Mouse (Mus musculus): ENCODE measurements around the gene Papss2. TPM values are rescaled to one million over a fixed set of nuclear protein-coding genes. Genes with fewer than 3 reads are reported as not detected.

The Papss2 gene
- polyA plus RNA-seq, 1 experiment from 2014 or later: 1.7 TPM

DNA sequence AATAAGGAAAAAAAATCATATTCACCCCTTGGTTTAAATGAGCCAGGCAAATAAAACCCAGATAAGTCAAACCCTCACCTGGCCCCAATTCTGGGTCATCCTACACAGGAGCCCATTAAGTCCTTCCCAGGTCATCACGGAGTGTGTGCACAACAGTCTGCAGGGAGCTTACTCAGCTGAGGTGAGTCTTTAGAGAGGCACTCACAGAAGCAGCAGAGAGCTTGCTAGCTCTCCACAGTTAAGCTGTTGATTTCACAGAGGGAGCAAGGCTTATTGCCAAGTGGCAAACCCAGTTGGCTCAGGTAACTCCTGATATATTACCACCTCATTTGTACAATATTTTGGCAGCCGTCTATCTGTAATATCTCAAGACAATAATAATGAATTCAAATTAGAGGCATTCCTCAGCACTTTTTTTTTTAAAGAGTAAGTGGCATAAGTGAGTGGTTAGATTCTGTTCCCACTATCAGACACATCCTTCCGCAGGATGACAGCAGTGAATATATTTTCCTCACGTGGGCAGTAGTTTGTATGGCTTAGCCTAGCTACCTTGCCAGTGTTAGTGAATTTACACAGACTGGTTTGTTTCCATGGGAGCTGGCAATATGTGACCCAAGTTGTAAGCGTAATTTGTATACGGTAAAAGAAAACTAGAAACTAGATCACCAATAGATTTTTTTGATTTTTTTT lies 9.1 kb downstream of the Papss2 start:
- Histone ChIP-seq H3K9ac (ENCODE audit: low read depth, low read length) (no peak overlapping the region), H3K4me1 (ENCODE audit: control insufficient read depth, insufficient read depth, low read depth, low read length) (no peaks in the 10 kb centered on the region), H3K9me3 (ENCODE audit: control insufficient read depth, low read length) (no peaks in the 10 kb centered on the region), H3K4me2 (ENCODE audit: low read length) (no peak overlapping the region), H3K27me3 (replicated peaks; ENCODE audit: control insufficient read depth, insufficient read depth, low read length) (no peaks in the 10 kb centered on the region), H3K27ac (ENCODE audit: low read depth, low read length) (no peak overlapping the region), H3K36me3 (ENCODE audit: control insufficient read depth, insufficient read depth, low read length) (no peaks in the 10 kb centered on the region), H3K4me3 (ENCODE audit: low read length) (no peak overlapping the region)
- no peak for ATAC-seq
- 81% methylated on average over 6 of the region's 6 CpGs for WGBS

DNA sequence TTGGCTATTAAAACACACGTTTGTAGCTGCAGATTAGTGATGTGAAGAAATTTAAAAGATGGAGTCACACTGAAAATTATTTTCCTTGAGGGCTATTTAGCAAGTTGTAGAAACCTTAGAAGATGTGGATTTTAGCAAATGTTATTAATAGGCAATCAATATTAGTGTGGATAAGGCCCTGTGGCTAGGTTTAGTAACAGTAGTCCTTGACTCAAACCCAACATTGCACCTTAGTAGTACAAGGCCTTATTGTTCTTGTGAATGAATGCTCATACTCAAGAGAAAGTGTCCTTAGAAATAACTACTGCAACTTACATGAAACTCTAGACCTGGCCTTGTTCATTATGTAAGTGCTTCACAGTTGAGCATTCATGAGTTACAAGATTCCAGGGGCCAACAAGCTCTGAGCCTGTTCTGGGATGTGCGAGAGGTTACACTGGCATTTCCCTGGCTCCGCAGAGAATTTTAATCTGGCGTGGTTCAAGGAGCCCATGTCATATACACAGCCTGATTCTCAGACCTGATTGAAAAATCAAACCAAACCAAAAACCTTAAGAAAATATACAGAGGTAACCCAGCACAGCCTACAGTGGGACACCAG lies 10.7 kb downstream of the Papss2 start:
- Histone ChIP-seq H3K4me1 (ENCODE audit: control insufficient read depth, insufficient read depth, low read depth, low read length) (no peaks in the 10 kb centered on the region), H3K4me3 (ENCODE audit: low read length) (no peak overlapping the region), H3K27me3 (replicated peaks; ENCODE audit: control insufficient read depth, insufficient read depth, low read length) (no peaks in the 10 kb centered on the region), H3K4me2 (ENCODE audit: low read length) (no peak overlapping the region), H3K36me3 (ENCODE audit: control insufficient read depth, insufficient read depth, low read length) (no peaks in the 10 kb centered on the region), H3K27ac (ENCODE audit: low read depth, low read length) (no peak overlapping the region), H3K9me3 (ENCODE audit: control insufficient read depth, low read length) (no peaks in the 10 kb centered on the region), H3K9ac (ENCODE audit: low read depth, low read length) (no peak overlapping the region)
- 86% methylated on average over 4 of the region's 4 CpGs for WGBS
- ATAC-seq: no peak

GRCm38 (mm10) chr19:32607036-32607435 lies 11.4 kb downstream of the Papss2 start:
- WGBS: 84% methylated on average over 8 of the region's 8 CpGs
- ATAC-seq: no peak

GRCm38 (mm10) chr19:32611386-32612092 lies 15.9 kb downstream of the Papss2 start:
- H3K36me3 ChIP-seq (ENCODE audit: control insufficient read depth, insufficient read depth, low read length): no peaks in the 10 kb centered on the region
- WGBS: 91% methylated on average over 9 of the region's 9 CpGs
- H3K9me3 ChIP-seq (ENCODE audit: control insufficient read depth, low read length): no peaks in the 10 kb centered on the region
- ATAC-seq: no peak
- no peaks in the 10 kb centered on the region for H3K27me3 ChIP-seq (replicated peaks; ENCODE audit: control insufficient read depth, insufficient read depth, low read length)
- H3K4me2 ChIP-seq (ENCODE audit: low read length): no peak overlapping the region
- H3K27ac ChIP-seq (ENCODE audit: low read depth, low read length): no peak overlapping the region
- no peak overlapping the region for H3K9ac ChIP-seq (ENCODE audit: low read depth, low read length)
- H3K4me3 ChIP-seq (ENCODE audit: low read length): no peak overlapping the region
- H3K4me1 ChIP-seq (ENCODE audit: control insufficient read depth, insufficient read depth, low read depth, low read length): no peaks in the 10 kb centered on the region

More at GRCm38 (mm10) chr19:32607036-32607435, 11.4 kb downstream of the Papss2 start:
- Histone ChIP-seq H3K27ac (ENCODE audit: low read depth, low read length) (no peak overlapping the region), H3K9me3 (ENCODE audit: control insufficient read depth, low read length) (no peaks in the 10 kb centered on the region), H3K27me3 (replicated peaks; ENCODE audit: control insufficient read depth, insufficient read depth, low read length) (no peaks in the 10 kb centered on the region), H3K36me3 (ENCODE audit: control insufficient read depth, insufficient read depth, low read length) (no peaks in the 10 kb centered on the region), H3K4me2 (ENCODE audit: low read length) (no peak overlapping the region), H3K4me1 (ENCODE audit: control insufficient read depth, insufficient read depth, low read depth, low read length) (no peaks in the 10 kb centered on the region), H3K9ac (ENCODE audit: low read depth, low read length) (no peak overlapping the region), H3K4me3 (ENCODE audit: low read length) (no peak overlapping the region)

- no peak overlapping the region for H3K9ac ChIP-seq (ENCODE audit: low read depth, low read length)
- H3K4me1 ChIP-seq (ENCODE audit: control insufficient read depth, insufficient read depth, low read depth, low read length): no peaks in the 10 kb centered on the region
- no peak overlapping the region for H3K27ac ChIP-seq (ENCODE audit: low read depth, low read length)
- 82% methylated on average over 12 of the region's 12 CpGs for WGBS
- H3K36me3 ChIP-seq (ENCODE audit: control insufficient read depth, insufficient read depth, low read length): no peaks in the 10 kb centered on the region
- no peaks in the 10 kb centered on the region for H3K9me3 ChIP-seq (ENCODE audit: control insufficient read depth, low read length)
- H3K27me3 ChIP-seq (replicated peaks; ENCODE audit: control insufficient read depth, insufficient read depth, low read length): no peaks in the 10 kb centered on the region
- no peak for ATAC-seq
- H3K4me2 ChIP-seq (ENCODE audit: low read length): no peak overlapping the region
- H3K4me3 ChIP-seq (ENCODE audit: low read length): no peak overlapping the region
Observed at GRCm38 (mm10) chr19:32614046-32614771, 18.6 kb downstream of the Papss2 start.

GRCm38 (mm10) chr19:32614772-32615099 lies 19.1 kb downstream of the Papss2 start:
- no peaks in the 10 kb centered on the region for H3K36me3 ChIP-seq (ENCODE audit: control insufficient read depth, insufficient read depth, low read length)
- WGBS: 74% methylated on average over 2 of the region's 2 CpGs
- H3K9me3 ChIP-seq (ENCODE audit: control insufficient read depth, low read length): no peaks in the 10 kb centered on the region
- H3K4me2 ChIP-seq (ENCODE audit: low read length): no peak overlapping the region
- H3K4me1 ChIP-seq (ENCODE audit: control insufficient read depth, insufficient read depth, low read depth, low read length): no peaks in the 10 kb centered on the region
- no peak overlapping the region for H3K9ac ChIP-seq (ENCODE audit: low read depth, low read length)
- no peak for ATAC-seq
- H3K27me3 ChIP-seq (replicated peaks; ENCODE audit: control insufficient read depth, insufficient read depth, low read length): no peaks in the 10 kb centered on the region
- no peak overlapping the region for H3K4me3 ChIP-seq (ENCODE audit: low read length)
- no peak overlapping the region for H3K27ac ChIP-seq (ENCODE audit: low read depth, low read length)

DNA sequence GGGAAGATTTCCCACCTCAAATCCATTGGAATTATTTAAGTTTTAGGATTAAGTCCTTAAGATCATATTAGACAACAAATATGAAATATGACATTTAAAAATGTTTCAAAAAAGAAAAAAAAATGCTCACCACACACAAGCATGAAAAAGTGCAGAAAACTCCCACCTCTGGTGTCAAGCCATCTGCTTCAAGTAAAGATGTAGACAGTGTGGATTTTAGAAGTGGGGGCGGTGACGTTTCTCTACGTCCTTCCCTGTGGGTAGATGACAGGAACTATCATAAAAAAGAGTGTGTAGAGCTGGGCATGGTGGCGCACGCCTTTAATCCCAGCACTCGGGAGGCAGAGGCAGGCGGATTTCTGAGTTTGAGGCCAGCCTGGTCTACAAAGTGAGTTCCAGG lies 21.1 kb downstream of the Papss2 start:
- no peaks in the 10 kb centered on the region for H3K9me3 ChIP-seq (ENCODE audit: control insufficient read depth, low read length)
- 95% methylated on average over 7 of the region's 7 CpGs for WGBS
- H3K9ac ChIP-seq (ENCODE audit: low read depth, low read length): no peak overlapping the region
- no peak for ATAC-seq
- no peak overlapping the region for H3K27ac ChIP-seq (ENCODE audit: low read depth, low read length)
- H3K4me2 ChIP-seq (ENCODE audit: low read length): no peak overlapping the region
- no peaks in the 10 kb centered on the region for H3K27me3 ChIP-seq (replicated peaks; ENCODE audit: control insufficient read depth, insufficient read depth, low read length)
- H3K4me3 ChIP-seq (ENCODE audit: low read length): no peak overlapping the region
- no peaks in the 10 kb centered on the region for H3K36me3 ChIP-seq (ENCODE audit: control insufficient read depth, insufficient read depth, low read length)
- H3K4me1 ChIP-seq (ENCODE audit: control insufficient read depth, insufficient read depth, low read depth, low read length): no peaks in the 10 kb centered on the region

DNA sequence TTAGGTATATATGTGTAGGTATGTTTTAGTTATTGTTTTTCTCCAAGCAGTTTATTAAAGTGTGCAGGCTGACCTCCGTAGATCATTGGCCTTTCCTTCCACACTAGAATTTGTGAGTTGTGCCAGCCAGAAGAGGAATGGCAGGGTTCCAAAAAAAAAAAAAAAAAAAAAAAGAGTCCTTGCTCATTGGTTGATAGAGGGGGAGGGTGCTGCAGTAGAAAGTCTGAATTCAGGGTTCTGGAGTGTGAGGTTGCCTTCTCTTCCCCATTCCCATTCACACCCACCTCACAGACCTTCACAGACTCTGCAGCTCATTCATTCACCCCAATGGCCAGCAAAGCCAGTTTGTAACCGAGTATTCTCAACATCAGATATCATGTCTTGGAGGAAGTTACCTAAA lies 24.1 kb downstream of the Papss2 start:
- Histone ChIP-seq H3K4me2 (ENCODE audit: low read length) (no peak overlapping the region), H3K9ac (ENCODE audit: low read depth, low read length) (no peak overlapping the region), H3K27ac (ENCODE audit: low read depth, low read length) (no peak overlapping the region), H3K4me3 (ENCODE audit: low read length) (no peak overlapping the region), H3K36me3 (ENCODE audit: control insufficient read depth, insufficient read depth, low read length) (no peaks in the 10 kb centered on the region), H3K4me1 (ENCODE audit: control insufficient read depth, insufficient read depth, low read depth, low read length) (no peaks in the 10 kb centered on the region), H3K27me3 (replicated peaks; ENCODE audit: control insufficient read depth, insufficient read depth, low read length) (no peaks in the 10 kb centered on the region), H3K9me3 (ENCODE audit: control insufficient read depth, low read length) (no peaks in the 10 kb centered on the region; the same call in 1 of the 2 replicates)
- peak; percentile 52; the same call in 1 of the 2 replicates for ATAC-seq
- 82% methylated on average over 2 of the region's 2 CpGs for WGBS

Measured in hindbrain, embryonic 16.5 days (tissue).